In the genomic region with DNA sequence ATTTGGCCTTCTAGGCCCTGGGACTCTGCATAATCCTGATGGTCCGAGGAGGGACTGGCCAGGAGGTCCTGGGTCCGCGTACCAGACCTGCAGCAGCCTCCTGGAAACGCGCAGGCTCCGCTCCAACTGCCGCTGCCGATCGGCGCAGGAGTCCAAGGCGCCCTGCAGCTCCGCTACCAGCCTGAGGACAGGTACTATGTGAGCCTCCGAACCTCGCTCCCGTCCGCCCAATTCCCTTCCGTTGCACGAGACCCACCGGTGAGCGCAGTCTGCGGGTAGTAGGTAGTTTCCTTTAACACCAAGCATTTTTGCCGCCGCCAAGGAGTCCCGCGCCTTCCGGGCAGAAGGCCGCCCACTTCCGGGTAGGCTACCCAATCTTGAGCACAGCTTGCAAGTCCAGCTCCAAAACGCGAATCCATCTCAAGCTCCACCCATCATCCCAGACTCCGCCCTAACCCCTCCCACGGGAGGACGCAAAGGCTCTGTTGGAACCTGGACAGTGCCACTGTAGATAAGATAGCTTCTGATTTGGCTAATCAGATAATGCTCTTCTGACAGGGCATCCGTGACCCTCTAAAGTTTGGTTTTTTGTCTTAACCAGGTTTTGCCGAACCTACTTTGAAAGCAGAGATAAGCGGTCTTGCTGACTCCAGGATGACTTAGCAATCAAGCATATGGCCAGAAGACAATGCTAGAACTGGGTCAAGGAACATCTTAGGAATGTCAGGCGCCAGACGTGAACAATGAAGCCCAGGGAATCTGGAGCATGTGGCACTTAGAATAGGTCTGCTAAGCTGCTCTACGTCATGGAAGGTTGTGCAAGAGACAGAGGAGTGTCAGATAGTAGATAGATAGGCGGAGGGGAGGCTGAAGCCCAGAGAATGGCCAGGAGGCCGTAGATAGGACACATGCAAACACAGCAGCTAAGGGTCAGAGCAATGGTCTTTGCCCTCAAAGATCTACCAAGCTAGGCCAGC, we compare ENCODE assay signal across 8 mouse cellular contexts. TPM values are rescaled to one million over a fixed set of nuclear protein-coding genes. Genes with fewer than 3 reads are reported as not detected.
DNase-seq lines count a peak whose midpoint lies in the region; ATAC-seq and TF ChIP-seq lines count a peak whose summit lies in the region.

A gene (minus strand): TSS at position 417 of the 977 bp plus-strand sequence.

- no peaks in the 10 kb centered on the region for H3K9me3 ChIP-seq in ES-E14 (ENCODE audit: control insufficient read depth, insufficient read depth, low read depth, low read length)
- no peaks in the 10 kb centered on the region for H3K9me3 ChIP-seq in forebrain, embryonic 14.5 days (replicated peaks; ENCODE audit: control insufficient read depth, low read length)
- no peaks in the 10 kb centered on the region for H3K9me3 ChIP-seq in liver, postnatal 0 days (ENCODE audit: low read length)
- no peaks in the 10 kb centered on the region for H3K9me3 ChIP-seq in neural tube, embryonic 13.5 days

- H3K9ac ChIP-seq in ES-E14 (ENCODE audit: insufficient read depth, low read depth, low read length, poor library complexity, severe bottlenecking) = peak within 1 kb of the TSS; percentile 89
- H3K9ac ChIP-seq in forebrain, embryonic 14.5 days (ENCODE audit: low read length) = peak within 1 kb of the TSS; percentile 82
- H3K9ac ChIP-seq in liver, postnatal 0 days (replicated peaks) = peak within 1 kb of the TSS; percentile 88
- H3K9ac ChIP-seq in neural tube, embryonic 13.5 days = peak within 1 kb of the TSS; percentile 81

- H3K27me3 ChIP-seq in forebrain, embryonic 14.5 days (replicated peaks; ENCODE audit: control insufficient read depth, insufficient read depth, low read length) = no peaks in the 10 kb centered on the region
- no peaks in the 10 kb centered on the region for H3K27me3 ChIP-seq in liver, postnatal 0 days (ENCODE audit: insufficient read depth, low read length)
- no peaks in the 10 kb centered on the region for H3K27me3 ChIP-seq in neural tube, embryonic 13.5 days

- peak; percentile 94 for DNase-seq in ES-E14 (ENCODE audit: low read depth, low spot score)
- DNase-seq in cerebellum, adult 11 months = peak; percentile 94
- peak; percentile 96 for DNase-seq in forebrain, embryonic 14.5 days (ENCODE audit: low spot score)
- peak; percentile 87 to 92 for DNase-seq in heart, postnatal 14 days
- DNase-seq in layer of hippocampus, adult 11-12 months (ENCODE audit: low spot score) = peak; percentile 93
- peak; percentile 96 for DNase-seq in liver, postnatal 0 days
- peak; percentile 95 for DNase-seq in telencephalon, adult 2 months (ENCODE audit: low read depth, low spot score)

- peak; percentile 96 for ATAC-seq in forebrain, embryonic 14.5 days
- peak; percentile 92 for ATAC-seq in liver, postnatal 0 days
- ATAC-seq in neural tube, embryonic 13.5 days (ENCODE audit: low read depth) = peak; percentile 95

- no peak for TF ChIP-seq CTCF in liver, postnatal 0 days (IDR thresholded peaks at IDR 0.05; ENCODE audit: low read depth)

- WGBS in forebrain, embryonic 14.5 days = 5% methylated on average over 41 of the region's 41 CpGs
- 1% methylated on average over 41 of the region's 41 CpGs for WGBS in liver, postnatal 0 days (ENCODE audit: insufficient replicate concordance)
- 6% methylated on average over 41 of the region's 41 CpGs for WGBS in neural tube, embryonic 13.5 days

- in situ Hi-C loops in ES-E14 (cut with MboI; ENCODE audit: low sequenced_read_pairs in 2 of 2, unreplicated experiment in 2 of 2) = no loop called here

- peaks cover 2 to 9% of the 10 kb centered on the region in 2 experiments; a peak in 1 of 4 replicates for H3K4me1 ChIP-seq in ES-E14 (ENCODE audit: control insufficient read depth in 2 of 2, insufficient read depth in 2 of 2, low read length in 2 of 2, poor library complexity in 1 of 2)
- peaks cover 12% of the 10 kb centered on the region for H3K4me1 ChIP-seq in forebrain, embryonic 14.5 days (ENCODE audit: control insufficient read depth, insufficient read depth, low read length)
- peaks cover 22% of the 10 kb centered on the region for H3K4me1 ChIP-seq in liver, postnatal 0 days (ENCODE audit: insufficient read depth)
- peaks cover 19% of the 10 kb centered on the region for H3K4me1 ChIP-seq in neural tube, embryonic 13.5 days (replicated peaks)

- peak within 1 kb of the TSS; percentile 88 to 97 for H3K4me3 ChIP-seq in ES-E14 (ENCODE audit: insufficient read depth in 1 of 2, low read depth in 1 of 2, low read length in 2 of 2, poor library complexity in 1 of 2, severe bottlenecking in 1 of 2)
- peak within 1 kb of the TSS; percentile 73 for H3K4me3 ChIP-seq in forebrain, embryonic 14.5 days (ENCODE audit: low read depth, low read length)
- peak within 1 kb of the TSS; percentile 80 for H3K4me3 ChIP-seq in liver, postnatal 0 days (ENCODE audit: low read depth, low read length)
- H3K4me3 ChIP-seq in neural tube, embryonic 13.5 days = peak within 1 kb of the TSS; percentile 85

- TF ChIP-seq EP300 in liver, postnatal 0 days (IDR thresholded peaks at IDR 0.05; ENCODE audit: low read depth) = peak; percentile 60; the same call in 1 of the 2 replicates

- H3K36me3 ChIP-seq in ES-E14 (ENCODE audit: control insufficient read depth, insufficient read depth, low read length, poor library complexity, severe bottlenecking) = peaks cover 45% of the 10 kb centered on the region
- H3K36me3 ChIP-seq in forebrain, embryonic 14.5 days (ENCODE audit: control insufficient read depth, insufficient read depth, low read length) = peaks cover 52% of the 10 kb centered on the region
- H3K36me3 ChIP-seq in liver, postnatal 0 days (replicated peaks; ENCODE audit: insufficient read depth, low read length) = peaks cover 55% of the 10 kb centered on the region
- H3K36me3 ChIP-seq in neural tube, embryonic 13.5 days = peaks cover 55% of the 10 kb centered on the region

- peak within 1 kb of the TSS; percentile 26; the same call in 1 of the 2 replicates for H3K27ac ChIP-seq in ES-E14 (ENCODE audit: insufficient read depth, low read depth, low read length, poor library complexity, severe bottlenecking)
- H3K27ac ChIP-seq in forebrain, embryonic 14.5 days (ENCODE audit: low read depth, low read length) = 0 out of 2 replicates have a peak within 1 kb of the TSS, but pooled peaks have one; percentile 33
- H3K27ac ChIP-seq in liver, postnatal 0 days (ENCODE audit: low read depth) = peak within 1 kb of the TSS; percentile 86
- peak within 1 kb of the TSS; percentile 62 for H3K27ac ChIP-seq in neural tube, embryonic 13.5 days (replicated peaks)

- intact Hi-C loops in heart, postnatal 14 days (cut with DNase I) = no loop called here

- H3K4me2 ChIP-seq in forebrain, embryonic 14.5 days (ENCODE audit: low read length) = peak within 1 kb of the TSS; percentile 91
- H3K4me2 ChIP-seq in liver, postnatal 0 days (ENCODE audit: low read depth, low read length) = peak within 1 kb of the TSS; percentile 90
- H3K4me2 ChIP-seq in neural tube, embryonic 13.5 days = peak within 1 kb of the TSS; percentile 96

TF ChIP-seq in ES-E14, 5 proteins besides CTCF, POLR2A, EP300 and RAD21:
- no peak for TF ChIP-seq ZNF384 (IDR thresholded peaks at IDR 0.05; ENCODE audit: low read depth, low read length)
- TF ChIP-seq CHD2 (IDR thresholded peaks at IDR 0.05; ENCODE audit: low read depth, low read length) = no peak
- 0 out of 2 replicates have a peak, but pooled peaks have one; percentile 23 for TF ChIP-seq HCFC1 (IDR thresholded peaks at IDR 0.05; ENCODE audit: borderline replicate concordance, insufficient read depth, low read length)
- TF ChIP-seq MAFK (IDR thresholded peaks at IDR 0.05; ENCODE audit: insufficient read depth, low read depth, low read length) = peak; percentile 82
- no peak for TF ChIP-seq ZC3H11A (IDR thresholded peaks at IDR 0.05; ENCODE audit: borderline replicate concordance, low read depth, low read length)

RNA-seq across cellular contexts. Expression of the gene that starts here (rescaled TPM):
- total RNA-seq in ES-E14 (2012; rRNA removed) = 31.3 and 35.8 TPM in 2 replicates
- polyA plus RNA-seq in forebrain, embryonic 14.5 days (2014; fragmentation: Nextera tagmentation; extraction: Ambion mirVana) = 11.0 and 12.5 TPM in 2 replicates
- total RNA-seq in heart, postnatal 14 days (2021) = 1 to 10 TPM; 3.0 to 3.2 TPM
- polyA plus RNA-seq in liver, postnatal 0 days (2015; fragmentation: Nextera tagmentation; extraction: Ambion mirVana) = 6.7 and 7.4 TPM in 2 replicates
- polyA plus RNA-seq in neural tube, embryonic 13.5 days (2015; fragmentation: Nextera tagmentation; extraction: Ambion mirVana) = 11.9 and 12.6 TPM in 2 replicates

Comparison
In these comparisons a context has a peak if more than half of its experiments do, and no peak if none do; other contexts are left out.
1. Peak in every context shown above with its lines: DNase-seq, ATAC-seq, H3K4me3 ChIP-seq and H3K27ac ChIP-seq.
2. H3K27ac ChIP-seq: peak in every context shown above with its lines; median percentile 86 in liver, postnatal 0 days; 62 in neural tube, embryonic 13.5 days; 33 in forebrain, embryonic 14.5 days; 26 in ES-E14.